22 mouse cellular contexts compared by ENCODE assay signal in genomic region chr10:81387716-81388115, GRCm38 (mm10). TPM values are rescaled to one million over a fixed set of nuclear protein-coding genes. Genes with fewer than 3 reads are reported as not detected.
DNase-seq lines count a peak whose midpoint lies in the region; ATAC-seq and TF ChIP-seq lines count a peak whose summit lies in the region.
"Had no signal": no experiment of that assay in that cellular context is flagged by ENCODE, and none has a peak within 500 bp of the region (broad histone marks: within the 10 kb centered on the region; RNA-seq: fewer than 3 reads in every experiment).

No protein-coding gene starts in this region.

- H3K36me3 ChIP-seq in intestine, embryonic 16.5 days (ENCODE audit: control insufficient read depth, insufficient read depth, low read length): peaks cover 11% of the 10 kb centered on the region
- peaks cover 24% of the 10 kb centered on the region for H3K36me3 ChIP-seq in intestine, embryonic 15.5 days
- peaks cover 56% of the 10 kb centered on the region for H3K36me3 ChIP-seq in megakaryocyte, embryonic 14.5 days (replicated peaks; ENCODE audit: low read length)
- peaks cover 34% of the 10 kb centered on the region for H3K36me3 ChIP-seq in intestine, postnatal 0 days (ENCODE audit: control insufficient read depth, insufficient read depth)

- 0 out of 2 replicates have a peak overlapping the region, but pooled peaks have one; percentile 4 for H3K27ac ChIP-seq in intestine, embryonic 16.5 days (ENCODE audit: low read length)
- no peak overlapping the region for H3K27ac ChIP-seq in intestine, embryonic 15.5 days
- H3K27ac ChIP-seq in intestine, postnatal 0 days (ENCODE audit: low read depth, low read length): 0 out of 2 replicates have a peak overlapping the region, but pooled peaks have one; percentile 4
- H3K27ac ChIP-seq: embryonic facial prominence, embryonic 13.5 days; forebrain, embryonic 13.5 days; gastrocnemius, adult 2 months had no signal

- no peak overlapping the region for H3K4me3 ChIP-seq in intestine, embryonic 16.5 days (ENCODE audit: low read length)
- H3K4me3 ChIP-seq in intestine, embryonic 15.5 days (replicated peaks): no peak overlapping the region
- peak overlapping the region; percentile 33 for H3K4me3 ChIP-seq in megakaryocyte, embryonic 14.5 days (replicated peaks)
- no peak overlapping the region for H3K4me3 ChIP-seq in intestine, postnatal 0 days (ENCODE audit: low read depth, low read length)
- H3K4me3 ChIP-seq: embryonic facial prominence, embryonic 13.5 days; forebrain, embryonic 13.5 days; gastrocnemius, adult 2 months; heart, embryonic 12.5 days had no signal

- peak; percentile 16 for DNase-seq in adrenal gland, postnatal 10 days
- no peak for DNase-seq in adrenal gland, adult 18-20 months (ENCODE audit: low spot score in 2 of 2)
- no peak for DNase-seq in right cerebral cortex, postnatal 4 days
- DNase-seq: adrenal gland, adult 2 months; adrenal gland, postnatal 36 days; B cell, adult 2 months; cerebellum, adult 8-10 months; cerebellum, postnatal 25 days; gastrocnemius, adult 2 months; gastrocnemius, postnatal 25 days had no signal

- H3K27me3 ChIP-seq in intestine, embryonic 16.5 days (replicated peaks; ENCODE audit: control insufficient read depth, insufficient read depth, low read length): no peaks in the 10 kb centered on the region
- H3K27me3 ChIP-seq in intestine, embryonic 15.5 days (replicated peaks): no peaks in the 10 kb centered on the region
- H3K27me3 ChIP-seq in megakaryocyte, embryonic 14.5 days (replicated peaks): no peaks in the 10 kb centered on the region
- no peaks in the 10 kb centered on the region for H3K27me3 ChIP-seq in intestine, postnatal 0 days (replicated peaks; ENCODE audit: control insufficient read depth, insufficient read depth, low read length)
- H3K27me3 ChIP-seq: embryonic facial prominence, embryonic 13.5 days; forebrain, embryonic 13.5 days; heart, embryonic 12.5 days had no signal

- peak overlapping the region; percentile 35; the same call in 1 of the 2 replicates for H3K9ac ChIP-seq in intestine, embryonic 16.5 days (ENCODE audit: low read depth, low read length)
- no peak overlapping the region for H3K9ac ChIP-seq in intestine, embryonic 15.5 days
- no peak overlapping the region for H3K9ac ChIP-seq in intestine, postnatal 0 days (ENCODE audit: low read depth, low read length)
- H3K9ac ChIP-seq: embryonic facial prominence, embryonic 13.5 days; forebrain, embryonic 13.5 days; heart, embryonic 12.5 days had no signal

- H3K4me1 ChIP-seq in intestine, embryonic 16.5 days (ENCODE audit: control insufficient read depth, insufficient read depth, low read length): peaks cover 30% of the 10 kb centered on the region
- H3K4me1 ChIP-seq in intestine, embryonic 15.5 days (replicated peaks): peaks cover 21% of the 10 kb centered on the region
- peaks cover 67% of the 10 kb centered on the region for H3K4me1 ChIP-seq in megakaryocyte, embryonic 14.5 days
- peaks cover 3% of the 10 kb centered on the region; the same call in 1 of the 2 replicates for H3K4me1 ChIP-seq in intestine, postnatal 0 days (replicated peaks; ENCODE audit: control insufficient read depth, insufficient read depth, low read length)

- no peaks in the 10 kb centered on the region for H3K9me3 ChIP-seq in intestine, embryonic 16.5 days (ENCODE audit: control insufficient read depth, low read length)
- no peaks in the 10 kb centered on the region for H3K9me3 ChIP-seq in intestine, embryonic 15.5 days
- H3K9me3 ChIP-seq in megakaryocyte, embryonic 14.5 days: no peaks in the 10 kb centered on the region
- H3K9me3 ChIP-seq in intestine, postnatal 0 days (ENCODE audit: control insufficient read depth): no peaks in the 10 kb centered on the region
- H3K9me3 ChIP-seq: embryonic facial prominence, embryonic 13.5 days; forebrain, embryonic 13.5 days; heart, embryonic 12.5 days had no signal

- ATAC-seq in intestine, embryonic 16.5 days: no peak
- no peak for ATAC-seq in intestine, embryonic 15.5 days
- no peak for ATAC-seq in megakaryocyte, adult 5-6 weeks (ENCODE audit: poor library complexity, severe bottlenecking)
- ATAC-seq in intestine, postnatal 0 days: no peak
- ATAC-seq: activated CD4-positive, CD25-positive, alpha-beta regulatory T cell, adult 4 months; CD4-positive, CD25-positive, alpha-beta regulatory T cell, adult 4 months; forebrain, embryonic 13.5 days; hindbrain, embryonic 16.5 days had no signal

- WGBS in intestine, embryonic 16.5 days: 95% methylated on average over 20 of the region's 20 CpGs
- 94% methylated on average over 20 of the region's 20 CpGs for WGBS in intestine, embryonic 15.5 days
- 93% methylated on average over 20 of the region's 20 CpGs for WGBS in intestine, postnatal 0 days

- H3K4me2 ChIP-seq in intestine, embryonic 16.5 days (ENCODE audit: low read depth, low read length): no peak overlapping the region
- no peak overlapping the region for H3K4me2 ChIP-seq in intestine, embryonic 15.5 days (replicated peaks)
- H3K4me2 ChIP-seq in intestine, postnatal 0 days (replicated peaks; ENCODE audit: low read depth): no peak overlapping the region
- H3K4me2 ChIP-seq: embryonic facial prominence, embryonic 13.5 days; forebrain, embryonic 13.5 days; heart, embryonic 12.5 days had no signal

- TF ChIP-seq CTCF in intestine, postnatal 0 days (IDR thresholded peaks at IDR 0.05; ENCODE audit: low read depth): no peak

RNA-seq across cellular contexts. Expression of gene Gm48552, which starts 1.1 kb away (rescaled TPM):
- 1 to 10 TPM in 1 of 2 experiments, under 1 TPM in 1; 0.45 to 1.9 TPM for total RNA-seq in adrenal gland, postnatal 10 days (2021)
- 1 to 10 TPM; 1.4 to 2.6 TPM for total RNA-seq in adrenal gland, adult 18-20 months (2021)
- 0.55 and 1.8 TPM in 2 replicates for polyA plus RNA-seq in intestine, embryonic 16.5 days (2015; fragmentation: Nextera tagmentation; extraction: Ambion mirVana)
- polyA plus RNA-seq in intestine, embryonic 15.5 days (2015; fragmentation: Nextera tagmentation; extraction: Ambion mirVana): 1.4 TPM in 1 of 2 replicates, not detected in the other
- 8.4 TPM in 1 of 2 replicates, not detected in the other for polyA plus RNA-seq in megakaryocyte, embryonic 14.5 days (2012; ENCODE audit: insufficient read depth, low replicate concordance)
- total RNA-seq in megakaryocyte, adult 5-6 weeks (2015): not detected in 2 replicates
- 0.26 and 1.4 TPM in 2 replicates for total RNA-seq in megakaryocyte, adult 5-6 weeks (2017)
- 0.31 TPM in 1 of 2 replicates, not detected in the other for polyA plus RNA-seq in intestine, postnatal 0 days (2015; fragmentation: Nextera tagmentation; extraction: Ambion mirVana)
- total RNA-seq: granulocyte monocyte progenitor cell, adult 5-6 weeks had no signal

RNA-seq across cellular contexts. Expression of gene Gm48551, which starts 3.5 kb away (rescaled TPM):
- total RNA-seq in adrenal gland, postnatal 10 days (2021): 1 to 10 TPM; 1.1 to 1.6 TPM
- total RNA-seq in adrenal gland, adult 18-20 months (2021): 1 to 10 TPM; 1.5 to 1.9 TPM
- polyA plus RNA-seq in intestine, embryonic 16.5 days (2015; fragmentation: Nextera tagmentation; extraction: Ambion mirVana): 2.9 and 3.7 TPM in 2 replicates
- polyA plus RNA-seq in intestine, embryonic 15.5 days (2015; fragmentation: Nextera tagmentation; extraction: Ambion mirVana): 2.8 and 3.6 TPM in 2 replicates
- polyA plus RNA-seq in megakaryocyte, embryonic 14.5 days (2012; ENCODE audit: insufficient read depth, low replicate concordance): 0.89 TPM in 1 of 2 replicates, not detected in the other
- total RNA-seq in megakaryocyte, adult 5-6 weeks (2015): 0.83 and 2.9 TPM in 2 replicates
- total RNA-seq in megakaryocyte, adult 5-6 weeks (2017): 0.33 TPM in 1 of 2 replicates, not detected in the other
- 0.76 and 1.1 TPM in 2 replicates for polyA plus RNA-seq in intestine, postnatal 0 days (2015; fragmentation: Nextera tagmentation; extraction: Ambion mirVana)

RNA-seq across cellular contexts. Expression of gene Dohh, which starts 3.5 kb away (rescaled TPM):
- 10 to 100 TPM; 52.8 to 54.2 TPM for total RNA-seq in adrenal gland, postnatal 10 days (2021)
- 10 to 100 TPM; 49.1 to 50.5 TPM for total RNA-seq in adrenal gland, adult 18-20 months (2021)
- polyA plus RNA-seq in intestine, embryonic 16.5 days (2015; fragmentation: Nextera tagmentation; extraction: Ambion mirVana): 102 and 109 TPM in 2 replicates
- 89.2 and 100 TPM in 2 replicates for polyA plus RNA-seq in intestine, embryonic 15.5 days (2015; fragmentation: Nextera tagmentation; extraction: Ambion mirVana)
- 80.4 and 114 TPM in 2 replicates for polyA plus RNA-seq in megakaryocyte, embryonic 14.5 days (2012; ENCODE audit: insufficient read depth, low replicate concordance)
- 5.4 and 5.7 TPM in 2 replicates for total RNA-seq in megakaryocyte, adult 5-6 weeks (2015)
- total RNA-seq in megakaryocyte, adult 5-6 weeks (2017): 21.9 and 42.4 TPM in 2 replicates
- 54.0 and 59.4 TPM in 2 replicates for polyA plus RNA-seq in intestine, postnatal 0 days (2015; fragmentation: Nextera tagmentation; extraction: Ambion mirVana)

RNA-seq across cellular contexts. Expression of gene Smim24, which starts 5.1 kb away (rescaled TPM):
- 1 to 10 TPM; 1.2 to 1.6 TPM for total RNA-seq in adrenal gland, postnatal 10 days (2021)
- 1 to 10 TPM; 1.1 to 1.2 TPM for total RNA-seq in adrenal gland, adult 18-20 months (2021)
- polyA plus RNA-seq in intestine, embryonic 16.5 days (2015; fragmentation: Nextera tagmentation; extraction: Ambion mirVana): 426 and 504 TPM in 2 replicates
- polyA plus RNA-seq in intestine, embryonic 15.5 days (2015; fragmentation: Nextera tagmentation; extraction: Ambion mirVana): 235 and 288 TPM in 2 replicates
- polyA plus RNA-seq in megakaryocyte, embryonic 14.5 days (2012; ENCODE audit: insufficient read depth, low replicate concordance): 4.4 TPM in 1 of 2 replicates, not detected in the other
- total RNA-seq in megakaryocyte, adult 5-6 weeks (2015): 30.6 and 34.0 TPM in 2 replicates
- 6.5 and 11.5 TPM in 2 replicates for total RNA-seq in megakaryocyte, adult 5-6 weeks (2017)
- 1,233 and 1,333 TPM in 2 replicates for polyA plus RNA-seq in intestine, postnatal 0 days (2015; fragmentation: Nextera tagmentation; extraction: Ambion mirVana)
- total RNA-seq: gastrocnemius, adult 2 months had no signal

RNA-seq across cellular contexts. Expression of gene Fzr1, which starts 9.4 kb away (rescaled TPM):
- total RNA-seq in adrenal gland, postnatal 10 days (2021): 10 to 100 TPM; 42.1 to 51.7 TPM
- 10 to 100 TPM; 35.1 to 35.2 TPM for total RNA-seq in adrenal gland, adult 18-20 months (2021)
- polyA plus RNA-seq in intestine, embryonic 16.5 days (2015; fragmentation: Nextera tagmentation; extraction: Ambion mirVana): 73.2 and 78.7 TPM in 2 replicates
- polyA plus RNA-seq in intestine, embryonic 15.5 days (2015; fragmentation: Nextera tagmentation; extraction: Ambion mirVana): 83.2 and 85.7 TPM in 2 replicates
- polyA plus RNA-seq in megakaryocyte, embryonic 14.5 days (2012; ENCODE audit: insufficient read depth, low replicate concordance): 71.2 and 72.9 TPM in 2 replicates
- total RNA-seq in megakaryocyte, adult 5-6 weeks (2015): 22.7 and 23.8 TPM in 2 replicates
- total RNA-seq in megakaryocyte, adult 5-6 weeks (2017): 20.9 and 24.0 TPM in 2 replicates
- polyA plus RNA-seq in intestine, postnatal 0 days (2015; fragmentation: Nextera tagmentation; extraction: Ambion mirVana): 40.8 and 45.2 TPM in 2 replicates
